Mouse (Mus musculus): ENCODE results near the gene Gm1123. TPM values are rescaled to one million over a fixed set of nuclear protein-coding genes. Genes with fewer than 3 reads are reported as not detected.

The Gm1123 gene
- polyA plus RNA-seq, 1 experiment: 0.25 TPM

DNA sequence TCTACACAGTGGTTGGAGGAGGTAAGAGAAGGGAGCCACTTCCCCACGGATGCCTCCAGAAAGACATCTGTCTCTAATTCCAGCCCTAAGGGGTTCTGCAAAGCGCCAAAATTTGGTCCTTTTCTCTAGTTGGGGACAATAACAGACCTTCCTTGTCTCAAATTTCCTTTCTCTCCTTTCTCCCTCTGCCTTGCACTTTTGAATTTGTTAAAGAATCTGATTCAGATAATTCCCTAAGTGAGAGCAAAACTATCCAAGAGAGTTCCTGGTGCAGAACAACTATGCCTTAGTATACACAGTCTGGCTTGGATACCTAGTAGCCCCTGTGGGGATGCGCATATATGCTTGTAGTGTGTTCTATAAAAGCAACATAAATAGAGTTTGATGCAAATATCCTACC lies 75.7 kb downstream of the Gm1123 start:
- DNase-seq: no peak
- Histone ChIP-seq H3K4me3 (ENCODE audit: insufficient read depth, low read depth, low read length) (no peak overlapping the region), H3K36me3 (ENCODE audit: control insufficient read depth, insufficient read depth, low read length) (no peaks in the 10 kb centered on the region), H3K27me3 (replicated peaks; ENCODE audit: control insufficient read depth, insufficient read depth, low read length) (peaks cover 30% of the 10 kb centered on the region), H3K27ac (ENCODE audit: insufficient read depth, low read depth, low read length) (no peak overlapping the region), H3K4me1 (ENCODE audit: control insufficient read depth, insufficient read depth, low read length) (no peaks in the 10 kb centered on the region)
- 38% methylated on average over 3 of the region's 3 CpGs for WGBS
- TF ChIP-seq CTCF (conservative IDR thresholded peaks at IDR 0.05; ENCODE audit: insufficient read depth, insufficient read length, low read depth, low read length) (no peak), POLR2A (IDR thresholded peaks at IDR 0.05; ENCODE audit: low read depth, low read length) (no peak)

DNA sequence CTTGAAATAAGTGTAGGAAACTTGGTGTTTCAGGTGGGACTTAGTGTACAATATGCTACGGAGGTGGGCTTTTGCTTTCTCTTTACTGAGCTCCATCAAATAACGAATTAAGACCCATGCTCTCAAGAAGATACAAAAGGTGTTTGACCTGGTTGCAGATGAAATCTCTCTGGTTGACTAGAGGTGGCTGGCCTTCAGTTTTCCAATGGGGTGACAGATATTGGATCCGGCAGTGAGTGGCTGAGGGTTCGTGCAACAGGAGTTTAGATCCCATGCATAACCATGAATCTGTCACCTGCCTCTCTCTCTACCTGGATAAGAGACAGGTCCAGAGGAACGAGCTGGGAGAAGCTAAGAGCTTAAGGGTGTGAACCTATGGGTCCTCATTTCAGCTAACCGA lies 76.9 kb downstream of the Gm1123 start:
- Histone ChIP-seq H3K4me1 (ENCODE audit: control insufficient read depth, insufficient read depth, low read length) (no peaks in the 10 kb centered on the region), H3K36me3 (ENCODE audit: control insufficient read depth, insufficient read depth, low read length) (no peaks in the 10 kb centered on the region), H3K27me3 (replicated peaks; ENCODE audit: control insufficient read depth, insufficient read depth, low read length) (peaks cover 29% of the 10 kb centered on the region), H3K27ac (ENCODE audit: insufficient read depth, low read depth, low read length) (no peak overlapping the region), H3K4me3 (ENCODE audit: insufficient read depth, low read depth, low read length) (no peak overlapping the region)
- DNase-seq: no peak
- 7% methylated on average over 6 of the region's 6 CpGs for WGBS
- no peak for TF ChIP-seq POLR2A (IDR thresholded peaks at IDR 0.05; ENCODE audit: low read depth, low read length)
- TF ChIP-seq CTCF (conservative IDR thresholded peaks at IDR 0.05; ENCODE audit: insufficient read depth, insufficient read length, low read depth, low read length): no peak

DNA sequence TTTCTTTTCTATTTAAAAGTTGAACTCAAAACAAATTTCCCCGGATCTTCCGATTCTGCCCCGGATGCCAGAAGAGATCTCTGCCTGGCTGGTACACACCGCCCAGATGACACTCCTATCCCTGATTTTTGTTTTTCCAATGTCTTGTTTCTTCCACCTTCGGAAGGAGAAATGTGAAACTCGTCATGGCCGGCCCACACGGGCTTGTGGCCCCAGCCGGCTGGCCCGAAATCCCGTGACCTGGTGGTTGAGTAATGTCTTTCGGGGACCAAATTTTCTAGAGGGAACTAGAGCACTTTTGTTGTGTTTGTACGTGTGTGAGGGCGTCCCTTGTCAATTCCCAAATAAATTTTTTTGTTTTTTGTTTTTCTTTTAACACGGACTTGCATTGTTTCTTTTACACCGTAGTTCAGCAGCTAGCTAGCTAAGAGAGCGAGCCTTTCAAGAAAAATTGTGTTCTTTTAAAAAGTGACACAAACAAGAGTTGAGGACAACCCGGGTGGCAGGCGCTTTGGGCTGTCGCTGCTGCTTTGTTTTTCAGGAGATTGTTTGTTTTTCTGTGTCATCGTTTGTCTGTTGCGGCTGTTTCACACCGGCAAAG lies 77.7 kb downstream of the Gm1123 start:
- Histone ChIP-seq H3K27me3 (replicated peaks; ENCODE audit: control insufficient read depth, insufficient read depth, low read length) (peaks cover 28% of the 10 kb centered on the region), H3K4me1 (ENCODE audit: control insufficient read depth, insufficient read depth, low read length) (no peaks in the 10 kb centered on the region), H3K27ac (ENCODE audit: insufficient read depth, low read depth, low read length) (no peak overlapping the region), H3K36me3 (ENCODE audit: control insufficient read depth, insufficient read depth, low read length) (no peaks in the 10 kb centered on the region), H3K4me3 (ENCODE audit: insufficient read depth, low read depth, low read length) (no peak overlapping the region)
- TF ChIP-seq POLR2A (IDR thresholded peaks at IDR 0.05; ENCODE audit: low read depth, low read length): no peak
- no peak for TF ChIP-seq CTCF (conservative IDR thresholded peaks at IDR 0.05; ENCODE audit: insufficient read depth, insufficient read length, low read depth, low read length)
- WGBS: 6% methylated on average over 23 of the region's 23 CpGs
- no peak for DNase-seq

Other genes with a start within 250 kb of the Gm1123 start
- gene Prr23a1, start 193.2 kb downstream of the Gm1123 start, polyA plus RNA-seq (2012; rRNA removed): not detected in 2 replicates
- gene Prr23a2, start 179.2 kb downstream of the Gm1123 start, polyA plus RNA-seq (2012; rRNA removed): not detected in 2 replicates
- gene Prr23a3, start 170.9 kb downstream of the Gm1123 start, polyA plus RNA-seq (2012; rRNA removed): not detected in 2 replicates
- not detected in 2 replicates for gene 7420426K07Rik, start 132.6 kb downstream of the Gm1123 start, polyA plus RNA-seq (2012; rRNA removed)
- gene Foxl2, start 80.4 kb downstream of the Gm1123 start, polyA plus RNA-seq (2012; rRNA removed): not detected in 2 replicates
- gene Faim, start 49.3 kb downstream of the Gm1123 start, polyA plus RNA-seq (2012; rRNA removed): 3.5 and 4.5 TPM in 2 replicates
- gene Pik3cb, start 104.9 kb upstream of the Gm1123 start, polyA plus RNA-seq (2012; rRNA removed): 7.3 and 7.4 TPM in 2 replicates
- gene Faiml, start 201.5 kb upstream of the Gm1123 start, polyA plus RNA-seq (2012; rRNA removed): not detected in 2 replicates
- 1.4 and 2.2 TPM in 2 replicates for gene Cep70, start 207.7 kb upstream of the Gm1123 start, polyA plus RNA-seq (2012; rRNA removed)